Mouse (Mus musculus) left cerebral cortex, postnatal 10 days (tissue): ENCODE measurements around the gene Sycp1. TPM values are rescaled to one million over a fixed set of nuclear protein-coding genes. Genes with fewer than 3 reads are reported as not detected.

Source experiments
- DNase-seq, 2 experiments: peaks; one replicate each; pipeline ENCODE4 v3.0.0; 2021 to 2022; ENCODE audit warnings: low spot score in 2 of 2, mixed read lengths in 1 of 2; ENCODE audit errors: extremely low spot score in 1 of 2
- intact Hi-C: fragments of 180-260 bp; cut with DNase I; formaldehyde crosslinking; loops from one replicate; pipeline ENCODE4 v1.15.1; 2025
- total RNA-seq, 2 experiments: library from RNA; stranded (reverse); gene quantifications; 2 replicates each; pipeline ENCODE4 v1.2.3; 2021

Sycp1 gene
- total RNA-seq = not detected

- intact Hi-C loops = no loop called here
- DNase-seq = peak in 1 of 2 experiments; percentile 16
Measured at GRCm38 (mm10) chr3:102935451-102936354, at the start of gene Sycp1. Sycp1 (minus strand) TSS chr3:102936100.

- intact Hi-C loops = no loop called here
- no peak for DNase-seq
Measured at GRCm38 (mm10) chr3:102980349-102980736, 44.4 kb upstream of the Sycp1 start.

DNA sequence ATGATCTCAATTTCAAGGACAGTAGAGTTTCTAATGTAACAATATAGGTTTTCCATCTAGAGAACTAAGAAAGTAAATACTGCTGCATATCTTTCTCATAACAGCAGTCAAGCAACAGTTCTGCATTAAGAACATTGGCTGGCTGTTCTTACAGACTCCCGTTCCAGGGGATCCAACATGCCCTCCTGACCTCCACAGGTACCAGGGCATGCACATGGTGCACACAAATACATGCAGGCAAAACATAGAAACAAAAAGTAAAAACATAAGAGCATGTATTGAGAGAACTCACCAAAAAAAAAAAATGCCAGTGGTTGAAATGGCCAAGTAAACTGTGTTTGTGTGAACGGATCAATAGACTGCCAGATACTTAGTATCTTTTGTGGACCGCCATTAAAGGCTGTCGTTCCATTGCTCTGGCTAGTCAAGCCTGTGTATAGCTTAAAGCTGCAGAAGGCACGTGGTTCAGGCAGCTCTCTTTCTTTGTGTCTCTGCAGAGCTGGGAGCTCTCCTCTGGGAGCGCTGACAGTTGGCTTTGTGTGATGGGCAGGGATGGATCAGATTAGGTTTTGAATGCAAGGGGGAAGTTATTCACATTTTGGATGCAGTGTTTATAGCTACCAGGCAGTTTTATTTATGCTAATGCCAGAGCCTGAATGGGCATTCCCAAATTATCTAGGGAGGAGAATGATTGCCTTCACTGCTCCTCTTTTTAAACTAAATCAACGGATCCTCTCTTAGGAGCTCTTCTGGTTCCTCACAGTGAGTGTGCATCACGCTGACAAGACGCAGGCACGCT lies 43.8 kb upstream of the Sycp1 start:
- DNase-seq = peak in 1 of 2 experiments; percentile 38
- intact Hi-C loops = no loop called here

GRCm38 (mm10) chr3:102976906-102977305 lies 41.0 kb upstream of the Sycp1 start:
- intact Hi-C loops = no loop called here
- DNase-seq = no peak

DNA sequence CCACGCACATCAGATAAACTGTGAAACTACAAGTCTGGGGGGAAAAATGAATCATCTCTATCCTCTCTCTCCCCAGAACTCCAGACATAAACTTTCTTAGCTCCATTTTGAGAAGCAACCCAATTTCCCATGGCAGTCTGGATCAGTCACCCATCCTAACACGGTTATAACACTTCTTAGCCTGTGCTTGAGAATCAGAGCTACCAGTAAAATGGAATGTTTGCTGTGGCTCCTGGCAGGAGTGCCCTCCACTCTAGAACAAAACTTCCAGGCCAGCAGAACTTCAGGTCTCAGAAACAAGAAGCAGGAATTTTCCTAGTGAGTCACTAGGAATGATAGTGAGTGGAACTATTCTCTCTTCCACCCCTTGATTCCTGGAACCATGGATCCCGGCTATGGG lies 34.6 kb upstream of the Sycp1 start:
- no peak for DNase-seq
- intact Hi-C loops = no loop called here

- no peak for DNase-seq
- intact Hi-C loops = no loop called here
Measured at GRCm38 (mm10) chr3:102970067-102970466, 34.2 kb upstream of the Sycp1 start.

DNA sequence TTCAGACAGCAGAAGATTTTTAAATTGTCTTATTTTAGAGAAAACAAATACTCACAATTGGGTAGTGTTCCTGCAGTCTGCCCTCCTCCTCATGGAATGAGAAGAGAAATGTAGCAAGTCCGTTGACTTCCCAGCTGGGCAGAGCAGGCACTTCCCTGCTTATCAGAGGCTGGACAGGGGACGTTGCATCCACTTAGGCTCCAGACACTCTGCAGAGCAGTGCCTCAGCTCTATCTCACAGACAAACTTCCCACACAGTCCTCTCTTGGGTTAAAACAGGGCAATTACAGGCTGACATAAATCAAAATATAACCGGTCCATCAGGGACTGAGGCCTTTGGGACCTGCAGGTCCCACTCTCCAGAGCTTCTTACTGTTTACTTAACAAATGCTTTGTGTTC lies 28.1 kb upstream of the Sycp1 start, which contains the start of gene Nr1h5:
Gene Nr1h5 (minus strand): TSS at position 101 of the 400 bp plus-strand sequence.
- intact Hi-C loops = no loop called here
- no peak for DNase-seq

DNA sequence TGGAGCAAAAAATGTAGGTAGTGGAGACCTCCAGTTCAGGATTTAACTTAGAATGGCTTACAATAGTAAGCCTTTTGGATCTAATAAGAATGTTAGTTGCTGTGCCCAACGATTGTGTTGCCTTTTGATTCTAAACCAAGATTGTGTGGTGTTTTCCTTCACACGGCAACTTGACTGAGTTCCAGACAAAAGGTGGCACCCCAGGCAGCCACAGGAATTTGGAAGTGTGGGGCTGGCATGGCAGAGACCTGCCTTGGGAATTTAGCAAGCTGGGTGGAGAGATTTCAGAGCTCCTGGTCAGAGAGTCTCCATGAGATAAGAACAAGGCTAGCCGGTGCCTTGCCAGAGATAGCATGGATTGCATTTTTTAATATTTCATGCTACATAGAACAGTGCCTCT lies 19.7 kb upstream of the Sycp1 start:
- intact Hi-C loops = no loop called here
- DNase-seq = no peak

- DNase-seq = no peak
- intact Hi-C loops = no loop called here
Measured at GRCm38 (mm10) chr3:102955143-102955542, 19.2 kb upstream of the Sycp1 start.

DNA sequence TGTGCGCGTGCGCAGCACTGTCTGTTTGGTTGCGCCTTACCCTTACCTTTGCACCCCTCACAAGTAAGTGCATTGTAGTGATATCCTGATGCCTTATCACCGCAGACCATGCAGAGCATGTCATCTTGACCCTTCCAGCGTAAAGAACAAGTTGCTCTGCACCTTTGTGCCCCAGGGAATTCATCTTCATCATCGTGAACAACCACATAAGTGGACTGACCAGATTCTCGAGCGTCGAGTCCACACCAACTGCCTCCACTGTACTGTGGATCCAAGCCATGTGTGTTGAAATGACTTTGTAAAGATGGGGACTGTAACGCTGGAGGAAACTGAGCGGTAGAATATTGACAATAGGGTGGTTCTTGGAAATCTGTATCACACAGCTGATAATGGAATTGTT lies 18.6 kb upstream of the Sycp1 start:
- DNase-seq = no peak
- intact Hi-C loops = no loop called here

DNA sequence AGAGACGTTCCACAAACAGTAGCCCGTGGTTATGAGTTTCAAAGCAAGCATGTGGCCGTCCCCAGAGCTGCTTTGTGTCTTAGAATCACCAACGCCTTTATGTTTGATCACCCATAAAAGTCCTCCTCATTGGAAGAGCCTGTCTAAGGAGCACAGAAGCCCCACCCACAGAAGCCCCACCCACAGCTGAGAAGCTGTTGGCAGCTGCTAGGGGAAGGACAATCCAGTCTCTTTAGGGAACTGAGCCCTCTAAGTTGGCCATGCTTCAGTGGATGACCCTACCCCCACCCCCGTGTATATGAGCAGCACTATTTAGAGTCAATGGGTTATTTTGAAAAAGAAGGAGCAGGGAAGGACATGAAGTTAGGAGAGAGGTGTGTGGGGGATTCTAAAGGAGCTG lies 11.0 kb upstream of the Sycp1 start:
- intact Hi-C loops = no loop called here
- no peak for DNase-seq

DNA sequence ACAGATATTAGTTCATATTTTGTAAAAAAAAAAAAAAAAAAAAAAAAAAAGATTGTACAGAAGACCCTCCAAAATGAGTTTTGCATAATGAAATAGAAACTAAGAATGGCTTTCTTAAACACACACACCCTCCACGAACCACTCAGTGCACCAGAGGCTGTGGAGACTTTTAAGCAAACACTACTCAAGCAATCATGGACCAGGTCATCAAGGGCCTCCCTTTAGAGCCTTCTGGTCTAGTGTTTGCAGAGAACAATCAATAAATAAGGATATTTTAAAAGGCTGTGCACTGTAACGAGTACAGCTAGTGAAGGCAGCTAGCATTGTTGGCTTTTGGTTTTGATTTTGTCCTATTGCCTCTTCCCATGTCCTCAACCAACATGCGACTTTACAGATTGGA lies 10.4 kb upstream of the Sycp1 start:
- intact Hi-C loops = no loop called here

GRCm38 (mm10) chr3:102938100-102938499 lies 2.2 kb upstream of the Sycp1 start:
- intact Hi-C loops = no loop called here
- DNase-seq = no peak

More for the DNA sequence above, 10.4 kb upstream of the Sycp1 start:
- DNase-seq = no peak

GRCm38 (mm10) chr3:102899136-102899535 lies 36.8 kb downstream of the Sycp1 start:
- intact Hi-C loops = no loop called here
- DNase-seq = no peak

- no peak for DNase-seq
- intact Hi-C loops = no loop called here
Measured at GRCm38 (mm10) chr3:102880529-102880928, 55.4 kb downstream of the Sycp1 start.

GRCm38 (mm10) chr3:102848661-102849060 lies 87.2 kb downstream of the Sycp1 start:
- intact Hi-C loops = no loop called here
- DNase-seq = no peak

DNA sequence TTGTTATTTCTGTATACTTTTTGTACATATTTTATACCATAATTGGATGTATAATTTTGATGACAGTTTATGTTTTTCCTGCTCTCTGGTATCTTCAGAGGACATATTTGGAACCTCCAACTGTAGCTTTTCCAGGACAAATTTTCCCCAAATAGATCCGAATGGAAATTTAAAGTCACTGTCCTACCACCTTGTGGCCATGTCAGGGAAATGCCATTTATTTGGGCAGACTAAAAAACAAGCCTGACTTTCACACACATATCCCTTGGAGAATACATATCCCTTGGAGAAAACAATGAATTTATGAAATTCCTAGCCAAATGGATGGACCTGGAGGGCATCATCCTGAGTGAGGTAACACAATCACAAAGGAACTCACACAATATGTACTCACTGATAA lies 93.5 kb downstream of the Sycp1 start:
- intact Hi-C loops = no loop called here
- DNase-seq = no peak

DNA sequence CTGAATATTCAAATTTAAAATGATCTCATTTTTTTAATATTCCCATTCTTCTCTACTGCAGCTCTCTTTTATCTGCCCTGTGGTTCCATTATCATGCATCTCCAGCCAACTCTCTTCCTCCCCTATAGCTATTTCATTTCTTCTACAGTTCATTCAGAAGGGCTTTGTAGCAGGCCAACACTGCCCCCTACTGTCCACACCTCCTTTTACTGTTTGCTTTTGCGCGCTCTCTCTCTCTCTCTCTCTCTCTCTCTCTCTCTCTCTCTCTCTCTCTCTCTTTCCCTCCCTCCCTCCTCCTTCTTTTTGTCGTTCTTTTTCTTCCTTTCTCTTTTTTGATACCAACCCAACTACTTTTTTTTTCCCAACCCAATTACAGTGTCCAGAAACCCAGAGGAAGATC lies 132.0 kb downstream of the Sycp1 start:
- peak; percentile 54 to 79 for DNase-seq
- intact Hi-C loops = loop anchor here (1.0 to 10.0 kb wide), 3 partner anchors 89 to 719 kb away; partner anchors contain the start of gene Casq2

DNA sequence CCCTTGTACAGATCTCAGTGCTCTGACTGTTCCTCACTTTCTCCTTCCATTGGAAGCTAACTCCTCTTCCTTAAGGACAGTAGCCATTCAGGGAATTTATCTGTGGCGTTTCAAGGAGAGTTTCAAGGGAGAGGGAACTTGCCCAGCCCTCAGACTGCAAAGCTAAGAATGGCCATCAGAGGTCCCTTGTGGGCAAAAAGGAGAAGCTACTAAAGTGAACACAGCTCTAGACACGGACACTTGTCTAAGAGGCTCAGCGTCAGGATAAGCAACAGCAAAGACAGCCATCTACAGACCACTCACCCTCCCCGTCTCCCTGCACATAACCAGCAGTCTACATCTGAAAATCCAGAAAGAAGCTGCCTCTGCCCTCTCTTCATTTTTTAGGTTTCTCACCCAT lies 148.5 kb downstream of the Sycp1 start:
- intact Hi-C loops = no loop called here
- no peak for DNase-seq

DNA sequence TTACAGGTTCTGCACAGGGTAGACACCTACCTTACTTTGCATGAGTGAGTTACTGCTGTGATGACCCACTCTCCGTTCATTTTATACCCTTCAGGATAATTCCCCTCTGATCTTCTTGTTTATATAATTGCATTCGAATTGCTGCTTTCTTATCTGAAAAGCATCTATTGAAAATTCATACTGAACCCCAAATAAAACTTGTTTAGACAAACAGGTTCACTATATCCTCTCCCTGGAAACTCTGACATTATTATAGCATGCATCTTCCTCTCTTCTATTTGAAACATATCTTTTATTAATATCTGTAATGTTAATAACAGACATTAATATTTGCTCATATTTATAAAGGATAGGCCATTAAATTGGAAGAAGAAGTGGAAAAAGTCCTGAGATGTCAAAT lies 153.3 kb downstream of the Sycp1 start, which contains the start of gene Tshb:
Gene Tshb (minus strand): TSS at position 101 of the 400 bp plus-strand sequence.
- DNase-seq = no peak
- intact Hi-C loops = no loop called here
